Mouse (Mus musculus) forebrain, embryonic 14.5 days (tissue): Measurements from ENCODE around the gene Tbx2. TPM values are rescaled to one million over a fixed set of nuclear protein-coding genes. Genes with fewer than 3 reads are reported as not detected.

ENCODE experiments used
- ATAC-seq: fragments of 200-750 bp; cut with Nextera tagmentation; 2 replicates; pipeline ENCODE4 v1.8.0; 2017; ENCODE audit warnings: mild to moderate bottlenecking, moderate library complexity
- DNase-seq: peaks from one replicate; pipeline ENCODE4 v3.0.0-alpha.2; 2015; ENCODE audit warnings: low spot score
- H3K27ac ChIP-seq: fragments of 300-500 bp; sonication (generic); 2 replicates; pipeline ENCODE4 v1.5.1; 2014; ENCODE audit warnings: low read depth, mild to moderate bottlenecking, control low read depth, low read length, moderate library complexity
- H3K27me3 ChIP-seq: fragments of 300-500 bp; sonication (generic); replicated peaks from 2 replicates; pipeline ENCODE4 v1.6.1; 2014; ENCODE audit warnings: low read length, control low read depth, mixed read lengths; ENCODE audit not compliant: control insufficient read depth, insufficient read depth
- H3K36me3 ChIP-seq: fragments of 300-500 bp; sonication (generic); 2 replicates; pipeline ENCODE4 v1.6.1; 2014; ENCODE audit warnings: low read length, control low read depth; ENCODE audit not compliant: control insufficient read depth, insufficient read depth
- H3K4me1 ChIP-seq: fragments of 300-500 bp; sonication (generic); 2 replicates; pipeline ENCODE4 v1.6.1; 2014; ENCODE audit warnings: antibody characterized with exemption, low read length, control low read depth; ENCODE audit not compliant: control insufficient read depth, insufficient read depth
- H3K4me2 ChIP-seq: fragments of 300-500 bp; sonication (generic); 2 replicates; pipeline ENCODE4 v1.6.1; 2014; ENCODE audit warnings: mild to moderate bottlenecking, control low read depth, low read length
- H3K4me3 ChIP-seq: fragments of 300-500 bp; sonication (generic); 2 replicates; pipeline ENCODE4 v1.5.1; 2014; ENCODE audit warnings: low read depth, low read length, control low read depth
- H3K9ac ChIP-seq: fragments of 300-500 bp; sonication (generic); 2 replicates; pipeline ENCODE4 v1.6.1; 2014; ENCODE audit warnings: mild to moderate bottlenecking, low read length, control low read depth, moderate library complexity
- H3K9me3 ChIP-seq: fragments of 300-500 bp; sonication (generic); replicated peaks from 2 replicates; pipeline ENCODE4 v1.6.1; 2016; ENCODE audit warnings: low read length, control low read depth, mixed read lengths; ENCODE audit not compliant: control insufficient read depth
- WGBS: fragments of 180-500 bp; shearing (Covaris S2); extraction: QIAGEN DNeasy Blood & Tissue Kit; methylation state at CpG from one replicate; pipeline ENCODE4 v1.1.7; 2014; 5-methylcytosine and 5-hydroxymethylcytosine counted together
- polyA plus RNA-seq: library from polyadenylated mRNA; unstranded; fragments of >200 nt; fragmentation: Nextera tagmentation; extraction: Ambion mirVana; gene quantifications from 2 replicates; pipeline ENCODE4 v1.2.1, GENCODE M21; 2014

Gene Tbx2
- polyA plus RNA-seq, 1 experiment from 2014 or later = 0.48 TPM

DNA sequence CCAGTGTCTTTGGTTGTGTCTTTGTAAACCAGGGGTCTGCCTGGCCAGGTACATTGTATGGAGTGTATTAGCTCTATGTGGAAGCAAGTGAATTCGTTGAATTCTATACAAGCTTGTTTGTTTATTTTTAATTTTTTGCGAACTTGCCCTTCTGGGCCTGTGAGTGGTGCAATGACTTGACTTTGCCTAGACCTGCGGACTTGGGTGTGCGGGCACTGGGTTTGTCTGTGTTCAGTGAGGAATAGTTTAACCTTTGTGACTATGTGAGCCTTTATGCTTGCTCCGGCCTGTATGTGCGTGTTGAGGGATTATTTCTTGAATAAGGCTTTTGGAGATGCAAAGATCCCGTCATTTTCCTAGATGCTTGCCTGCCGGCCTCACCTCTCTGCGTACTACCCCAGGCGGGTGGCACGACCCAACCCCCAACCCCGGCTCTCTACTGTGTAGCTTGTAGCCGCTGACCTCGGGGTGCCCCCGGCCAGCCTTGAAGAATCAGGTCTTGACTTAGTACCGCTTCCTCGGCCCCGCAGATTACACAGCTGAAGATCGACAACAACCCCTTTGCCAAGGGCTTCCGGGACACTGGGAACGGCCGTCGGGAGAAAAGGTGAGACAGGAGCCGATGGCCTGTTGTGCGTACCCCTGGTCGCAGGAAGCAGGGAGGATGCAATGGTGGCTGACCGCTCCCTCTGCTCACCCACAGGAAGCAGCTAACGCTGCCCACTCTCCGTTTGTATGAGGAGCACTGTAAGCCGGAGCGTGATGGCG is 4.4 kb downstream of the Tbx2 start:
- no peak overlapping the region for H3K9ac ChIP-seq
- no peak for DNase-seq

DNA sequence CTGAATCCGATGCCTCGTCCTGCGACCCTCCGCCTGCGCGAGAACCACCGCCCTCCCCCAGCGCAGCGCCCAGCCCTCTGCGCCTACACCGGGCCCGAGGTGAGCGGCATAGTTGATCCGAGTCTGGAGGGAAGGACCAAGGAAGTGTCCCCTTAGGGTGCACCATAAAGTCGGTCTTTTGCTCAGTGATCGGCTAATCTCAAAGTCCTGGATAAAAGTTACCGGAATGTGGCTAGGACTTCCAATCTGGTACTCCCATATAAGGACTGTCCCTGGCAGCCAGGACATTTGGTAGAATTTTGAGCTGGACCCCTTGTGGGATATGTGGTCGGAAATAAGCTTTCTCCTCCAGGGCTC is 4.9 kb downstream of the Tbx2 start:
- Histone ChIP-seq H3K36me3 (no peaks in the 10 kb centered on the region), H3K27me3 (peaks cover 82% of the 10 kb centered on the region), H3K4me1 (peaks cover 8% of the 10 kb centered on the region; the same call in 1 of the 2 replicates), H3K27ac (no peak overlapping the region), H3K9ac (no peak overlapping the region), H3K9me3 (no peaks in the 10 kb centered on the region), H3K4me2 (no peak overlapping the region), H3K4me3 (peak overlapping the region; percentile 9; the same call in 1 of the 2 replicates)
- no peak for DNase-seq
- no peak for ATAC-seq
- under 1% methylated on average over 18 of the region's 18 CpGs for WGBS

More for the DNA sequence above, 4.4 kb downstream of the Tbx2 start:
- Histone ChIP-seq H3K27ac (no peak overlapping the region), H3K9me3 (no peaks in the 10 kb centered on the region), H3K4me1 (peaks cover 8% of the 10 kb centered on the region; the same call in 1 of the 2 replicates), H3K4me3 (peak overlapping the region; percentile 9; the same call in 1 of the 2 replicates), H3K4me2 (no peak overlapping the region), H3K27me3 (peaks cover 82% of the 10 kb centered on the region), H3K36me3 (no peaks in the 10 kb centered on the region)
- no peak for ATAC-seq
- WGBS = under 1% methylated on average over 32 of the region's 32 CpGs

- no peak for DNase-seq
- no peak for ATAC-seq
- under 1% methylated on average over 67 of the region's 67 CpGs for WGBS
- no peaks in the 10 kb centered on the region for H3K36me3 ChIP-seq
- H3K4me2 ChIP-seq = peak overlapping the region; percentile 20; the same call in 1 of the 2 replicates
- no peak overlapping the region for H3K9ac ChIP-seq
- peaks cover 7% of the 10 kb centered on the region for H3K4me1 ChIP-seq
- peak overlapping the region; percentile 10; the same call in 1 of the 2 replicates for H3K4me3 ChIP-seq
- H3K9me3 ChIP-seq = no peaks in the 10 kb centered on the region
- H3K27me3 ChIP-seq = peaks cover 87% of the 10 kb centered on the region
- H3K27ac ChIP-seq = no peak overlapping the region
These were observed 5.5 kb downstream of the Tbx2 start for GRCm38 (mm10) chr11:85837648-85838423.

DNA sequence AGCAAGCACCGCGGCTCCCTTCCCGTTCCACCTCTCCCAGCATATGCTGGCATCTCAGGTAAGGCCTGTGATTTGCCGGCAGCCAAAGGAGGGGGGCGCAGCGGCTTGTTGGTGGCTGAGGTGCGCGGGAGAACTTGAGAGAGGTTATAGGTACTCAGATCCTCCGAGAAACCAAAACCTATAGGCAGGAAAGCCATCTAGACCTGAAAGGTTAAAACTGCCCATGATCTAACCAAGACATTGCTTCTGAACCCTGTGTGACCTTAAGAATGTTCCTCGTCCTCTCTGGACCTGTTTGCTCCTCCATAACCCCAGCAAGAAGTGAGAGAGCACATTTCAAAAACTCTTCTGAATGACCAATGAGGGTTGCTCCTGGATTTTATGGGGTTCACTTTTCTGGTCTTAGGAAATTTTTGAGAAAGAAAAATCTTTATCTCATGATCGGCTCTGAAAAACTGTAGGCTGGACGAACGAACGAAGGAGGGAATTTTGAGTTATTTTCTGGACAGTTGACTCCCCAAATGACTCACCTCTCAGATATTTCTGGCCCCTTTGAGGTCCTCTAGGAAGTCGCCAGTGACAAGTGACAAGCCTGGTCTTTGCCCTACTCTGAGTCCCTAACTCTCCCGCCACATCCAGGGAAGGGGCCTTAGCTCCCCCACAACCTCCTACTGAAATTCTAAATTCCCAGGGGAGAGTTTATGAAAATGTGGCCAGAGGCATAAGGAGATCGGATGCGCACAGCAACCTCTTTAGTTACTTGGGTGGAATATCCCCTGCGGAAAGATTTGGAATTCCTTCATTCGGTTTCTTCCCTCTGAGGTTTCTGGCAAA is 6.3 kb downstream of the Tbx2 start:
- Histone ChIP-seq H3K4me3 (0 out of 2 replicates have a peak overlapping the region, but pooled peaks have one; percentile 10), H3K9me3 (no peaks in the 10 kb centered on the region), H3K4me1 (peaks cover 9% of the 10 kb centered on the region), H3K9ac (no peak overlapping the region), H3K4me2 (no peak overlapping the region), H3K27me3 (peaks cover 95% of the 10 kb centered on the region), H3K36me3 (no peaks in the 10 kb centered on the region), H3K27ac (no peak overlapping the region)
- ATAC-seq (no peak), DNase-seq (no peak)
- 3% methylated on average over 20 of the region's 20 CpGs for WGBS

GRCm38 (mm10) chr11:85839258-85840030 is 7.1 kb downstream of the Tbx2 start:
- ATAC-seq (no peak), DNase-seq (no peak)
- H3K4me1 ChIP-seq = peaks cover 11% of the 10 kb centered on the region

GRCm38 (mm10) chr11:85840031-85840802 is 7.9 kb downstream of the Tbx2 start:
- WGBS = 3% methylated on average over 27 of the region's 27 CpGs
- peak; percentile 37 for DNase-seq

More at GRCm38 (mm10) chr11:85839258-85840030, 7.1 kb downstream of the Tbx2 start:
- 4% methylated on average over 7 of the region's 7 CpGs for WGBS
- no peak overlapping the region for H3K4me2 ChIP-seq
- peaks cover 89% of the 10 kb centered on the region for H3K27me3 ChIP-seq
- H3K36me3 ChIP-seq = no peaks in the 10 kb centered on the region
- no peak overlapping the region for H3K4me3 ChIP-seq
- no peak overlapping the region for H3K27ac ChIP-seq
- H3K9ac ChIP-seq = no peak overlapping the region
- H3K9me3 ChIP-seq = no peaks in the 10 kb centered on the region

GRCm38 (mm10) chr11:85840803-85841145 is 8.4 kb downstream of the Tbx2 start:
- no peak for DNase-seq
- Histone ChIP-seq H3K4me1 (peaks cover 11% of the 10 kb centered on the region), H3K36me3 (no peaks in the 10 kb centered on the region), H3K9ac (no peak overlapping the region), H3K27me3 (peaks cover 87% of the 10 kb centered on the region), H3K4me2 (peak overlapping the region; percentile 15; the same call in 1 of the 2 replicates), H3K27ac (no peak overlapping the region), H3K9me3 (no peaks in the 10 kb centered on the region), H3K4me3 (peak overlapping the region; percentile 4; the same call in 1 of the 2 replicates)
- WGBS = 4% methylated on average over 21 of the region's 21 CpGs
- no peak for ATAC-seq

More at GRCm38 (mm10) chr11:85840031-85840802, 7.9 kb downstream of the Tbx2 start:
- peaks cover 87% of the 10 kb centered on the region for H3K27me3 ChIP-seq
- H3K36me3 ChIP-seq = no peaks in the 10 kb centered on the region
- peaks cover 11% of the 10 kb centered on the region for H3K4me1 ChIP-seq
- no peaks in the 10 kb centered on the region for H3K9me3 ChIP-seq
- H3K9ac ChIP-seq = no peak overlapping the region
- peak overlapping the region; percentile 15; the same call in 1 of the 2 replicates for H3K4me2 ChIP-seq
- no peak overlapping the region for H3K27ac ChIP-seq
- H3K4me3 ChIP-seq = peak overlapping the region; percentile 4; the same call in 1 of the 2 replicates
- no peak for ATAC-seq
